Mouse (Mus musculus): ENCODE data around the gene Rnf225. TPM values are rescaled to one million over a fixed set of nuclear protein-coding genes. Genes with fewer than 3 reads are reported as not detected.
"Not testable (repeated sequence)": the region's sequence is repeated elsewhere in the genome, so short reads cannot be mapped to it uniquely, and the experiment has no call there.

The Rnf225 gene
- polyA plus RNA-seq, 1 experiment from 2014 or later, result 0.63 TPM

GRCm38 (mm10) chr7:12933615-12934140, 6.5 kb downstream of the Rnf225 start:
- Histone ChIP-seq H3K27ac (replicated peaks) (no peak overlapping the region), H3K4me2 (no peak overlapping the region), H3K4me1 (peaks cover 1% of the 10 kb centered on the region), H3K4me3 (no peak overlapping the region), H3K27me3 (replicated peaks) (peaks cover 8% of the 10 kb centered on the region; the same call in 1 of the 2 replicates), H3K9ac (no peak overlapping the region), H3K36me3 (no peaks in the 10 kb centered on the region), H3K9me3 (no peaks in the 10 kb centered on the region)
- no peak for ATAC-seq (ENCODE audit: extremely low read depth, insufficient number of reproducible peaks, low FRiP score, low TSS enrichment)
- WGBS, result 75% methylated on average over 4 of the region's 4 CpGs

DNA sequence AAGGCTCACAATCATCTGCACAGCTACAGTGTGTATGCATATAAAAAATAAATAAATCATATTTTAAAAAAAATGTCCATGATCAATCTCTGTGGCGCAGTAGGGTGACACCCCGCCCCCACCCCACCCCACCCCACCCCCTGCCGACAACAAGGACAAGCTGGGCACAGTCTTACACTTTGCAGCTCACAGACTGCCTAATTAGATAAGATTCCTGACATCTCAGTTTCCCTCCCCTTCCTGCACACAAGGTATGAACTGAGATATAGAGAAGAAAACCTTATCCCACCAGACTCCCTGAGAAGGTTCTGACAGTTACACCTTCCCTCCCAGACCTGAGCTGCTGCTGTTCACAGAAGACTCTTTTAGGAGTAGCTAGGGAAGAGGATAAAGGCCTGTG, 7.6 kb downstream of the Rnf225 start:
- no peaks in the 10 kb centered on the region for H3K9me3 ChIP-seq
- WGBS, result 50% methylated on average over 3 of the region's 3 CpGs
- H3K4me1 ChIP-seq, result no peaks in the 10 kb centered on the region
- ATAC-seq (ENCODE audit: extremely low read depth, insufficient number of reproducible peaks, low FRiP score, low TSS enrichment), result no peak
- no peaks in the 10 kb centered on the region for H3K36me3 ChIP-seq
- no peak overlapping the region for H3K4me3 ChIP-seq
- no peak overlapping the region for H3K27ac ChIP-seq (replicated peaks)
- no peak overlapping the region for H3K4me2 ChIP-seq
- H3K9ac ChIP-seq, result no peak overlapping the region
- H3K27me3 ChIP-seq (replicated peaks), result no peaks in the 10 kb centered on the region

DNA sequence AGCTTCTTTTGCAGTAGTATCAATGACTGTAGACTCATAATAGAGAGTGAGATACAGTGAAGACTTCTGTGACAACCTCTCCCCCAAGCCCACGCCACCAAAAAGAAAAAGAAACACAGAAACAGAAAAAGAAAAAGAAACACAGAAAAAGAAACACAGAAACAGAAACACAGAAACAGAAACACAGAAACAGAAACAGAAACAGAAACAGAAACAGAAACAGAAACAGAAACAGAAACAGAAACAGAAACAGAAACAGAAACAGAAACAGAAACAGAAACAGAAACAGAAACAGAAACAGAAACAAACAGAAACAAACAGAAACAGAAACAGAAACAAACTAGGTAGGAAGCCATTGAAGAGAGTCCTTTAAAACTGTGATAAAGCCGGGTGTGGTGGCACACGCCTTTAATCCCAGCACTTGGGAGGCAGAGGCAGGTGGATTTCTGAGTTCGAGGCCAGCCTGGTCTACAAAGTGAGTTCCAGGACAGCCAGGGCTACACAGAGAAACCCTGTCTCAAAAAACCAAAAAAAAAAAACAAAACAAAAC, 10.1 kb downstream of the Rnf225 start:
- ATAC-seq (ENCODE audit: extremely low read depth, insufficient number of reproducible peaks, low FRiP score, low TSS enrichment); H3K9me3 ChIP-seq; H3K36me3 ChIP-seq; H3K9ac ChIP-seq; H3K4me2 ChIP-seq; H3K4me3 ChIP-seq; H3K27ac ChIP-seq (replicated peaks); H3K27me3 ChIP-seq (replicated peaks); H3K4me1 ChIP-seq: not testable (repeated sequence)
- 77% methylated on average over 4 of the region's 4 CpGs for WGBS

DNA sequence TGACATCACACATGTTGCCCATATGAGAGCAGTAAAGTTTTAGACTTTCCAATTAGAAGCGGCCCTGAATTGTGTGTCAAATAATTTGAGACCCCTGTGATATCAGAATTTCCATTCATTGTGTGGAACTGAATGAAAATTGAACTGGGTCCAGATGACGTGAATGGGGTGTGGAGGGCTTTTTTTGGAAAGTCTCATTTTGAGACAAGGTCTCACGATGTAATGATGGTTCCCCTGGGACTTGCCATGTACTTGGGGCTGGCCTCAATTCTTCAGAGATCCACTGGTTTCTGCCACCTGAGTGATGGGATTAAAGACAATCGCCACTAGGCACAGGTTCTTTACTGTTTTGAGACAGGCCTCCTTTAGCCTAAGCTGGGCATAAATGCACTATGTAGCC, 13.4 kb downstream of the Rnf225 start:
- Histone ChIP-seq H3K36me3 (no peaks in the 10 kb centered on the region), H3K9ac (no peak overlapping the region), H3K9me3 (no peaks in the 10 kb centered on the region), H3K4me3 (no peak overlapping the region), H3K27me3 (replicated peaks) (no peaks in the 10 kb centered on the region), H3K4me2 (no peak overlapping the region), H3K4me1 (no peaks in the 10 kb centered on the region), H3K27ac (replicated peaks) (no peak overlapping the region)
- ATAC-seq (ENCODE audit: extremely low read depth, insufficient number of reproducible peaks, low FRiP score, low TSS enrichment), result no peak
- WGBS, result 80% methylated on average over 4 of the region's 4 CpGs

- H3K4me1 ChIP-seq, result no peaks in the 10 kb centered on the region
- H3K9me3 ChIP-seq, result no peaks in the 10 kb centered on the region
- no peak overlapping the region for H3K4me2 ChIP-seq
- no peak overlapping the region for H3K27ac ChIP-seq (replicated peaks)
- no peak overlapping the region for H3K9ac ChIP-seq
- H3K27me3 ChIP-seq (replicated peaks), result no peaks in the 10 kb centered on the region
- no peak for ATAC-seq (ENCODE audit: extremely low read depth, insufficient number of reproducible peaks, low FRiP score, low TSS enrichment)
- H3K4me3 ChIP-seq, result no peak overlapping the region
- H3K36me3 ChIP-seq, result no peaks in the 10 kb centered on the region
Measured at GRCm38 (mm10) chr7:12943488-12943887, 16.3 kb downstream of the Rnf225 start.

- no peaks in the 10 kb centered on the region for H3K9me3 ChIP-seq
- H3K9ac ChIP-seq, result peak overlapping the region; percentile 79
- H3K4me1 ChIP-seq, result peaks cover 16% of the 10 kb centered on the region
- 9% methylated on average over 35 of the region's 35 CpGs for WGBS
- peak; percentile 88 for ATAC-seq (ENCODE audit: extremely low read depth, insufficient number of reproducible peaks, low FRiP score, low TSS enrichment)
- H3K36me3 ChIP-seq, result no peaks in the 10 kb centered on the region
- H3K4me3 ChIP-seq, result peak overlapping the region; percentile 59
- H3K27me3 ChIP-seq (replicated peaks), result no peaks in the 10 kb centered on the region
- peak overlapping the region; percentile 79 for H3K27ac ChIP-seq (replicated peaks)
- peak overlapping the region; percentile 89 for H3K4me2 ChIP-seq
Measured at GRCm38 (mm10) chr7:12949032-12949871, 22.0 kb downstream of the Rnf225 start.

DNA sequence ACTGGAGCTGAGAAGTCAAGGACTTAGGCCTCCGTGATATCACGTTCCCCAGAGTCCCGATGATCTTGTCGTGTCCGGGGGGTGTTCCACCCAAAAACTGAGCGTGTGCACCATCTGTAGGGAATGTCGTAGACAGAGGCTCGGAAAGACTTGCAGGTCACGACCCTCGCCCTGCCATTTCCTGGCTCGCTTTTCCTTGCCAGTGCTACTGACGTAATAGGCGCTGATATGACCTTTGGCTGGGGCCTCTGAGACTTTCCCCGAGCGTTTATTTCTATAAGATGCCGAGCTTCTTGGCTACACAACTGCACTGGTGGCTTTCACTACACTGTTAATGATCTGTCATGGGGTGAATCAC, 22.6 kb downstream of the Rnf225 start:
- Histone ChIP-seq H3K4me2 (peak overlapping the region; percentile 89), H3K27me3 (replicated peaks) (no peaks in the 10 kb centered on the region), H3K27ac (replicated peaks) (peak overlapping the region; percentile 79), H3K9me3 (no peaks in the 10 kb centered on the region), H3K4me3 (peak overlapping the region; percentile 59), H3K4me1 (peaks cover 16% of the 10 kb centered on the region), H3K36me3 (no peaks in the 10 kb centered on the region), H3K9ac (peak overlapping the region; percentile 79)
- ATAC-seq (ENCODE audit: extremely low read depth, insufficient number of reproducible peaks, low FRiP score, low TSS enrichment), result peak; percentile 29; the same call in 1 of the 2 replicates
- 5% methylated on average over 16 of the region's 16 CpGs for WGBS

DNA sequence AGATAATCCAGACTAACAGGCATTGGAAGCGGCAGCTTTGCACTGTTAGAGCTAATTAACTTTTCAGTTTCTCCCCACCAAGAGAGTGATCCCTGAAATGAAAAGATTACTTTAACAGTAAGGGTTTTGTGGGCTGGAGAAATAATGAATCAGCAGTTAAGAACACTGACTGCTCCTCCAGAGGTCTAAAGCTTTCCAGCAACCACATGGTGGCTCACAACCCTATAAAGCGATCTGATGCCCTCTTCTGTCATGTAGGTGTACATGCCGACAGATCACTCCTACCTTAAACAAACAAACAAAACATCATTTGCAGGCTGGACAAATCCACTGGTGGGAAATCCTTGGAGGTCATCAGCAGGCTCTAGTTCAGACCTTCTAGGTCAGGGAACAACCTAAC, 27.7 kb downstream of the Rnf225 start:
- 43% methylated on average over 3 of the region's 3 CpGs for WGBS
- no peak for ATAC-seq (ENCODE audit: extremely low read depth, insufficient number of reproducible peaks, low FRiP score, low TSS enrichment)
- H3K36me3 ChIP-seq, result no peaks in the 10 kb centered on the region
- peaks cover 9% of the 10 kb centered on the region for H3K4me1 ChIP-seq
- no peak overlapping the region for H3K4me3 ChIP-seq
- H3K4me2 ChIP-seq, result no peak overlapping the region
- H3K27ac ChIP-seq (replicated peaks), result no peak overlapping the region
- H3K9ac ChIP-seq, result no peak overlapping the region
- no peaks in the 10 kb centered on the region for H3K9me3 ChIP-seq
- H3K27me3 ChIP-seq (replicated peaks), result no peaks in the 10 kb centered on the region

GRCm38 (mm10) chr7:12957511-12957910, 30.3 kb downstream of the Rnf225 start:
- H3K9me3 ChIP-seq, result no peaks in the 10 kb centered on the region
- H3K4me2 ChIP-seq, result no peak overlapping the region
- no peak for ATAC-seq (ENCODE audit: extremely low read depth, insufficient number of reproducible peaks, low FRiP score, low TSS enrichment)
- peaks cover 4% of the 10 kb centered on the region; the same call in 1 of the 2 replicates for H3K4me1 ChIP-seq
- H3K27me3 ChIP-seq (replicated peaks), result no peaks in the 10 kb centered on the region
- no peak overlapping the region for H3K9ac ChIP-seq
- WGBS, result 67% methylated on average over 5 of the region's 5 CpGs
- H3K27ac ChIP-seq (replicated peaks), result no peak overlapping the region
- no peaks in the 10 kb centered on the region for H3K36me3 ChIP-seq
- H3K4me3 ChIP-seq, result no peak overlapping the region

GRCm38 (mm10) chr7:12958948-12959347, 31.7 kb downstream of the Rnf225 start:
- ATAC-seq (ENCODE audit: extremely low read depth, insufficient number of reproducible peaks, low FRiP score, low TSS enrichment), result no peak
- Histone ChIP-seq H3K27me3 (replicated peaks) (no peaks in the 10 kb centered on the region), H3K4me3 (no peak overlapping the region), H3K4me2 (no peak overlapping the region), H3K9me3 (no peaks in the 10 kb centered on the region), H3K27ac (replicated peaks) (no peak overlapping the region), H3K9ac (no peak overlapping the region), H3K36me3 (no peaks in the 10 kb centered on the region), H3K4me1 (peaks cover 4% of the 10 kb centered on the region; the same call in 1 of the 2 replicates)
- WGBS, result 72% methylated on average over 4 of the region's 4 CpGs

GRCm38 (mm10) chr7:12959718-12960117, 32.5 kb downstream of the Rnf225 start:
- 25% methylated on average over 4 of the region's 4 CpGs for WGBS
- H3K4me2 ChIP-seq, result no peak overlapping the region
- H3K27me3 ChIP-seq (replicated peaks), result no peaks in the 10 kb centered on the region
- ATAC-seq (ENCODE audit: extremely low read depth, insufficient number of reproducible peaks, low FRiP score, low TSS enrichment), result no peak
- no peaks in the 10 kb centered on the region for H3K36me3 ChIP-seq
- H3K27ac ChIP-seq (replicated peaks), result no peak overlapping the region
- H3K4me3 ChIP-seq, result no peak overlapping the region
- no peaks in the 10 kb centered on the region for H3K9me3 ChIP-seq
- peaks cover 4% of the 10 kb centered on the region; the same call in 1 of the 2 replicates for H3K4me1 ChIP-seq
- no peak overlapping the region for H3K9ac ChIP-seq
